Mouse (Mus musculus) embryonic facial prominence, embryonic 11.5 days (tissue): ENCODE results near the gene Nid1. TPM values are rescaled to one million over a fixed set of nuclear protein-coding genes. Genes with fewer than 3 reads are reported as not detected.
"Not testable (repeated sequence)": the region's sequence is repeated elsewhere in the genome, so short reads cannot be mapped to it uniquely, and the experiment has no call there.

Experiments used
- ATAC-seq: fragments of 200-750 bp; cut with Nextera tagmentation; replicated peaks from 2 replicates; pipeline ENCODE4 v1.8.0; 2017; ENCODE audit warnings: low read depth; ENCODE audit not compliant: insufficient number of reproducible peaks, low FRiP score, low TSS enrichment
- DNase-seq: peaks from one replicate; pipeline ENCODE4 v3.0.0-alpha.2; 2015; ENCODE audit warnings: low spot score
- H3K27ac ChIP-seq: fragments of 300-500 bp; sonication (generic); replicated peaks from 2 replicates; pipeline ENCODE4 v1.5.1; 2014; ENCODE audit warnings: mild to moderate bottlenecking, low read depth, low read length, control low read depth
- H3K27me3 ChIP-seq: fragments of 300-500 bp; sonication (generic); 2 replicates; pipeline ENCODE4 v1.6.1; 2014; ENCODE audit warnings: mild to moderate bottlenecking, low read length, moderate library complexity, mixed read lengths; ENCODE audit not compliant: control insufficient read depth, insufficient read depth
- H3K36me3 ChIP-seq: fragments of 300-500 bp; sonication (generic); replicated peaks from 2 replicates; pipeline ENCODE4 v1.6.1; 2014; ENCODE audit warnings: low read depth, mild to moderate bottlenecking, low read length, moderate library complexity, mixed read lengths; ENCODE audit not compliant: control insufficient read depth, insufficient read depth
- H3K4me1 ChIP-seq: fragments of 300-500 bp; sonication (generic); 2 replicates; pipeline ENCODE4 v1.6.1; 2014; ENCODE audit warnings: low read length, mixed read lengths; ENCODE audit not compliant: control insufficient read depth, insufficient read depth
- H3K4me2 ChIP-seq: fragments of 300-500 bp; sonication (generic); 2 replicates; pipeline ENCODE4 v1.6.1; 2014; ENCODE audit warnings: low read depth, mild to moderate bottlenecking, control low read depth, low read length, moderate library complexity
- H3K4me3 ChIP-seq: fragments of 300-500 bp; sonication (generic); 2 replicates; pipeline ENCODE4 v1.5.1; 2014; ENCODE audit warnings: low read depth, low read length, control low read depth
- H3K9ac ChIP-seq: fragments of 300-500 bp; sonication (generic); replicated peaks from 2 replicates; pipeline ENCODE4 v1.6.1; 2014; ENCODE audit warnings: mild to moderate bottlenecking, control low read depth, low read length
- H3K9me3 ChIP-seq: fragments of 300-500 bp; sonication (generic); replicated peaks from 2 replicates; pipeline ENCODE4 v1.6.1; 2016; ENCODE audit warnings: mild to moderate bottlenecking, low read length, inconsistent platforms, mixed read lengths; ENCODE audit not compliant: control insufficient read depth
- WGBS: fragments of 180-500 bp; shearing (Covaris S2); extraction: QIAGEN DNeasy Blood & Tissue Kit; methylation state at CpG from one replicate; pipeline ENCODE4 v1.1.7; 2014; 5-methylcytosine and 5-hydroxymethylcytosine counted together
- polyA plus RNA-seq: library from polyadenylated mRNA; unstranded; fragments of >200 nt; fragmentation: Nextera tagmentation; extraction: Ambion mirVana; gene quantifications from 2 replicates; pipeline ENCODE4 v1.2.1, GENCODE M21; 2014

Nid1 gene
- polyA plus RNA-seq, 1 experiment from 2014 or later, result 54.8 TPM

- 86% methylated on average over 5 of the region's 5 CpGs for WGBS
- Histone ChIP-seq H3K9me3 (no peaks in the 10 kb centered on the region), H3K9ac (no peak overlapping the region), H3K27ac (no peak overlapping the region), H3K4me2 (no peak overlapping the region), H3K4me3 (no peak overlapping the region), H3K4me1 (no peaks in the 10 kb centered on the region), H3K36me3 (no peaks in the 10 kb centered on the region), H3K27me3 (no peaks in the 10 kb centered on the region)
- ATAC-seq, result no peak
- no peak for DNase-seq
These were observed 88.5 kb downstream of the Nid1 start for GRCm38 (mm10) chr13:13525877-13526276.

GRCm38 (mm10) chr13:13529115-13529542, 91.8 kb downstream of the Nid1 start:
- ATAC-seq (no peak; the same call in 1 of the 2 replicates), DNase-seq (no peak)
- Histone ChIP-seq H3K9ac (no peak overlapping the region), H3K36me3 (no peaks in the 10 kb centered on the region), H3K4me3 (no peak overlapping the region), H3K4me2 (no peak overlapping the region), H3K27me3 (no peaks in the 10 kb centered on the region), H3K4me1 (no peaks in the 10 kb centered on the region), H3K9me3 (no peaks in the 10 kb centered on the region), H3K27ac (no peak overlapping the region)
- WGBS, result 67% methylated on average over 11 of the region's 11 CpGs

- Histone ChIP-seq H3K9ac (no peak overlapping the region), H3K4me1 (no peaks in the 10 kb centered on the region), H3K27ac (no peak overlapping the region), H3K9me3 (no peaks in the 10 kb centered on the region), H3K27me3 (no peaks in the 10 kb centered on the region), H3K4me2 (no peak overlapping the region), H3K4me3 (no peak overlapping the region), H3K36me3 (no peaks in the 10 kb centered on the region)
- ATAC-seq (no peak), DNase-seq (no peak)
- 89% methylated on average over 4 of the region's 4 CpGs for WGBS
These were observed 93.6 kb downstream of the Nid1 start for GRCm38 (mm10) chr13:13530913-13531312.

- DNase-seq (no peak), ATAC-seq (no peak)
- no peak overlapping the region for H3K4me2 ChIP-seq
- no peaks in the 10 kb centered on the region for H3K4me1 ChIP-seq
- no peaks in the 10 kb centered on the region for H3K9me3 ChIP-seq
- no peak overlapping the region for H3K4me3 ChIP-seq
- H3K9ac ChIP-seq, result no peak overlapping the region
- 85% methylated on average over 7 of the region's 7 CpGs for WGBS
- H3K36me3 ChIP-seq, result no peaks in the 10 kb centered on the region
- H3K27ac ChIP-seq, result no peak overlapping the region
- no peaks in the 10 kb centered on the region for H3K27me3 ChIP-seq
These were observed 94.6 kb downstream of the Nid1 start for GRCm38 (mm10) chr13:13531923-13532322.

- Histone ChIP-seq H3K27ac (no peak overlapping the region), H3K4me1 (no peaks in the 10 kb centered on the region), H3K9me3 (no peaks in the 10 kb centered on the region), H3K36me3 (no peaks in the 10 kb centered on the region), H3K27me3 (no peaks in the 10 kb centered on the region), H3K4me3 (no peak overlapping the region), H3K9ac (no peak overlapping the region), H3K4me2 (no peak overlapping the region)
- WGBS, result 90% methylated on average over 2 of the region's 2 CpGs
- ATAC-seq, result no peak
- DNase-seq, result no peak
These were observed 99.2 kb downstream of the Nid1 start for GRCm38 (mm10) chr13:13536555-13536954.

GRCm38 (mm10) chr13:13537272-13538015, 100.1 kb downstream of the Nid1 start:
- DNase-seq (no peak), ATAC-seq (peak; percentile 72; the same call in 1 of the 2 replicates)
- Histone ChIP-seq H3K4me3 (no peak overlapping the region), H3K4me2 (no peak overlapping the region), H3K36me3 (no peaks in the 10 kb centered on the region), H3K4me1 (no peaks in the 10 kb centered on the region), H3K27me3 (no peaks in the 10 kb centered on the region), H3K9me3 (no peaks in the 10 kb centered on the region), H3K9ac (no peak overlapping the region), H3K27ac (no peak overlapping the region)
- WGBS, result 78% methylated on average over 2 of the region's 2 CpGs

- Histone ChIP-seq H3K4me2 (no peak overlapping the region), H3K9ac (no peak overlapping the region), H3K27me3 (no peaks in the 10 kb centered on the region), H3K27ac (no peak overlapping the region), H3K36me3 (no peaks in the 10 kb centered on the region), H3K4me3 (no peak overlapping the region), H3K9me3 (no peaks in the 10 kb centered on the region), H3K4me1 (no peaks in the 10 kb centered on the region)
- no peak for DNase-seq
- ATAC-seq, result no peak
- 40% methylated on average over 4 of the region's 4 CpGs for WGBS
These were observed 101.4 kb downstream of the Nid1 start for GRCm38 (mm10) chr13:13538585-13539300.

GRCm38 (mm10) chr13:13543073-13543472, 105.7 kb downstream of the Nid1 start:
- not testable (repeated sequence) for ATAC-seq, H3K9me3 ChIP-seq, H3K36me3 ChIP-seq, H3K4me1 ChIP-seq, H3K4me3 ChIP-seq, H3K27me3 ChIP-seq, H3K9ac ChIP-seq, DNase-seq, H3K4me2 ChIP-seq, H3K27ac ChIP-seq
- WGBS, result 92% methylated on average over 10 of the region's 10 CpGs
